Mouse (Mus musculus): ENCODE measurements around the gene Ccdc61.
"Not testable (repeated sequence)": the region's sequence is repeated elsewhere in the genome, so short reads cannot be mapped to it uniquely, and the experiment has no call there.

Ccdc61 gene

GRCm38 (mm10) chr7:18916254-18916653 lies 6.0 kb upstream of the Ccdc61 start:
- DNase-seq (ENCODE audit: low read depth, low spot score), result no peak

- DNase-seq (ENCODE audit: low read depth, low spot score), result no peak
Measured at GRCm38 (mm10) chr7:18909797-18910196, 418 bp downstream of the Ccdc61 start.

GRCm38 (mm10) chr7:18904971-18905370 lies 5.2 kb downstream of the Ccdc61 start:
- no peak for DNase-seq (ENCODE audit: low read depth, low spot score)

- no peak for DNase-seq (ENCODE audit: low read depth, low spot score)
Measured at GRCm38 (mm10) chr7:18902486-18902885, 7.7 kb downstream of the Ccdc61 start.

GRCm38 (mm10) chr7:18900513-18900912 lies 9.7 kb downstream of the Ccdc61 start:
- DNase-seq (ENCODE audit: low read depth, low spot score), result no peak

- DNase-seq (ENCODE audit: low read depth, low spot score), result no peak
Measured at GRCm38 (mm10) chr7:18896536-18896935, 13.7 kb downstream of the Ccdc61 start.

GRCm38 (mm10) chr7:18893651-18894430 lies 16.4 kb downstream of the Ccdc61 start:
- DNase-seq (ENCODE audit: low read depth, low spot score), result no peak

- no peak for DNase-seq (ENCODE audit: low read depth, low spot score)
Measured at GRCm38 (mm10) chr7:18893009-18893408, 17.2 kb downstream of the Ccdc61 start.

- peak; percentile 72 for DNase-seq (ENCODE audit: low read depth, low spot score)
Measured at GRCm38 (mm10) chr7:18891872-18892599, 18.2 kb downstream of the Ccdc61 start.

GRCm38 (mm10) chr7:18890848-18891247 lies 19.4 kb downstream of the Ccdc61 start:
- no peak for DNase-seq (ENCODE audit: low read depth, low spot score)

GRCm38 (mm10) chr7:18886963-18887362 lies 23.3 kb downstream of the Ccdc61 start:
- no peak for DNase-seq (ENCODE audit: low read depth, low spot score)

- no peak for DNase-seq (ENCODE audit: low read depth, low spot score)
Measured at GRCm38 (mm10) chr7:18884745-18885422, 25.3 kb downstream of the Ccdc61 start.

GRCm38 (mm10) chr7:18883991-18884744 lies 26.0 kb downstream of the Ccdc61 start:
- DNase-seq (ENCODE audit: low read depth, low spot score), result no peak

GRCm38 (mm10) chr7:18878691-18879090 lies 31.5 kb downstream of the Ccdc61 start:
- DNase-seq (ENCODE audit: low read depth, low spot score), result no peak

GRCm38 (mm10) chr7:18875372-18875771 lies 34.8 kb downstream of the Ccdc61 start:
- DNase-seq (ENCODE audit: low read depth, low spot score), result no peak

GRCm38 (mm10) chr7:18873253-18873652 lies 37.0 kb downstream of the Ccdc61 start:
- peak; percentile 63 for DNase-seq (ENCODE audit: low read depth, low spot score)

GRCm38 (mm10) chr7:18872816-18873215 lies 37.4 kb downstream of the Ccdc61 start:
- no peak for DNase-seq (ENCODE audit: low read depth, low spot score)

- DNase-seq (ENCODE audit: low read depth, low spot score), result no peak
Measured at GRCm38 (mm10) chr7:18872014-18872802, 38.0 kb downstream of the Ccdc61 start.

- not testable (repeated sequence) for DNase-seq (ENCODE audit: low read depth, low spot score)
Measured at GRCm38 (mm10) chr7:18871031-18871430, 39.2 kb downstream of the Ccdc61 start, which contains the start of gene Pglyrp1. Pglyrp1 (plus strand) TSS chr7:18871331.

- no peak for DNase-seq (ENCODE audit: low read depth, low spot score)
Measured at GRCm38 (mm10) chr7:18868491-18868890, 41.7 kb downstream of the Ccdc61 start.

- DNase-seq (ENCODE audit: low read depth, low spot score), result no peak
Measured at GRCm38 (mm10) chr7:18862801-18863200, 47.4 kb downstream of the Ccdc61 start.
